Mouse (Mus musculus) cerebellum, postnatal 14 days (tissue): ENCODE measurements at regions not wholly inside any gene's neighbourhood (a gene's known extent, or its start where the extent isn't known, plus 50 kb on each side); places are given as distances from the start of the nearest gene placed in this dataset.

Experiments
- DNase-seq, 2 experiments: peaks; one replicate each; pipeline ENCODE4 v3.0.0; 2021; ENCODE audit warnings: mixed read lengths in 2 of 2

DNA sequence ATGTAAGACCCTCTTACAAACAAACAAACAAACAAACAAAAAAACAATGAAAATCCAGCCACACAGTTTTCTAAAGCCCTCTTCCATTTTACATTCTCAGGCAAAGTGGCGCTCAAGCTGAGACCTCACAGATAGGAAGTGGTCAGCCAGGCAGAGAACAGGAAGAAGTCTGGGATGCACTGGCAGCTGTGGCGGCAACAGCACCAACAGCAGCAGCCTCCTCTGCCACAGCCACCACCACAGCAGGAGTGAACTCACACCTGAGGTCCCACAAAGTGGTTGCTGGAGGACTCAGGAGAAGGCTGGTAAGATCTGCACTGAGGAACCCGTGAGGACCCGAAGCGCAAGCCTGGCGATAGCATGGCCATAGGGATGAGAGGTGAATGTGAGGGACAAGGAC, 156.3 kb downstream of the Grm4 start:
- DNase-seq = no peak

DNA sequence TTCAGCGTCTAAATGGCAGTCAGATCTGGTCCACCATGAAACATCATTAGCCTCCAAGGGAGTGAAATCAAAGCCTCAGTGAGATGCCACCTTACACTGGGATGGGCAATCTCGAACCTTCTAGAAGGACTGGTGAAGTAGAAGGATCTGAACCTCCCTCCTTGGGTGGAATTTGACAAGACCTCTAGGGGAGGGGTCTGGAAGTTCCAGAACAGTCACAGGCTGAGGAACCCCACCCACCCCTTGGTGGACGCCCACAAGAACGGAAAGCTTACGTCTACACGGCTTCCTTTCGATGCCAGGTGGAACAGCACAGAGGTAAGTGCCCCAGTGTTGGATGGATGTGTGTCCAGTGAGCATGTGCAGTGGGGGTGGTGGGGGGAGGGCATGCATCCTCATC, 156.9 kb downstream of the Grm4 start:
- DNase-seq = no peak

DNA sequence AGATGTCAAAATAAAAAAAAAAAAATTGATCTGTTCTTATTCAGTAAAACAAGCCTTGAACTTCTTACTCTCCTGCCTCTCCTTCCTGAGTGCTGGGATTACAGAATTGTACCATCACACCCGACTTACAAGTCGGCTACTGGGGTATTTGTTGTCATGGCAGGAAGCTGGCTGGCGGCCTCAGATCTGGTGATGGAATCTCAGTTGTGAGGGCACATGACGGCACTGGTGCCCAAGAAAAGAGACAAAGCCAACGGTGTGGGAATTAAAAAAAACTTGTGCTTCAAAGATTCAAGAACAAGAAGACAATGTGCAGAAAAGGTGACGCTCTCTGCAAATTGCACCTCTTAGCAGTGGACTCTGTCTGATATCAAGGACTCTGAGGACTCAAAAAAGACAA, 157.3 kb downstream of the Grm4 start:
- DNase-seq = no peak

DNA sequence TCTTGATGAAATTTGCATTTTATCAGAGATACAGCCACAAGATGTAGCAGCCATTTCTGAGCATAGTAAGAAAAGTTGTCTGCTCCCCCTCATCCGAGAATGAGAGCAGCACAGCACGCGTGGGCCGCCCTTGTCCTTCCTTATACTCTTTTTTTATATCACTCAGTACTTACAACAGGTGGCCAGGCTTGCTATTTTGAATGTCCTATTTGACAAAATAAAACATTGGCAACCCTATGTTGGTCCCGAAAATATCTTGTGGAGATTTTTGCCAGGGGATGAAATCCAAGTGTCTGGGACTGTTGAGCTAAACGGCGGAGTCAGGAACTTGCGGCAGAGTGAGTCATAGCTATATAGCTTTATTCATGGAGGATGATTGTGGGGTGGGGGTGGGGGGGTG, 158.0 kb upstream of the Lemd2 start:
- DNase-seq = no peak

DNA sequence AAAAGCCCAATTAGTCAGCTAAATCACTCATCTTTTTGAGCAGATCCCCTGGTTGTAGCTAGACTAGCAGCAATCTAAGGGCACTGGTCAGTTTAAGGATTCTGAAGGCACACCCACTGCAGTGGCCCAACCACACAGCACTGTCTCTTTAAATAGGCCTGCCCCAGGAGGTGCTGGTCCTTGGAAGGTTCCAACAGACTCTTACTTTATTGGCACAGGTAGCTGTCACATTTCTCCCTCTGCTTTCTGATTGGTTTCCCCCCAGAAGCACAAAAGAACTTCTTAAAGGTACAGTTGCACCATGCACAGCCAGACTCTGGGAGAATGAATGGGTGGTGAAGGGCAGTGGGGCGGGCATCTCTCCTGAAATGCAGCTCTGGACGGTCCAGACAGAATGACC, 157.1 kb upstream of the Lemd2 start:
- DNase-seq = peak; percentile 22 to 44

DNA sequence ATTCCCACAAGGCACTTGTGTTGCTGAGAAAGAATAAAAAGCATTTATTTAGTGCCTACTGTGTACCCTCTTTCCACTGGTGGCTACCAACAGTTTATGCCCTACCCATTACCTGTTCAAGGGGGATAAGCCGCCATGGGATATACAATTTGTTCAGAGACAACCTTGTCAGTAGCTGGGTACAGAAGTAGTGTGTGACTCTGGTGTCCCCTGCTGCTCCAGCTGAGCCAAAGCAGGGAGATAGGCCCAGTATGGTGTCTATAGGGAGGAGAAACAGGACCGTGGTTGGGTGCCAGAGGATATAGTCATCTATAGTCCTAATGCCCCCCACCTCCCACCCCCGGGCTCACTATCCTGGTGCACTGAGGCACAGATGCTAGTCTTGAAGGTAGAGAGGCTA, 152.6 kb upstream of the Lemd2 start:
- no peak for DNase-seq

DNA sequence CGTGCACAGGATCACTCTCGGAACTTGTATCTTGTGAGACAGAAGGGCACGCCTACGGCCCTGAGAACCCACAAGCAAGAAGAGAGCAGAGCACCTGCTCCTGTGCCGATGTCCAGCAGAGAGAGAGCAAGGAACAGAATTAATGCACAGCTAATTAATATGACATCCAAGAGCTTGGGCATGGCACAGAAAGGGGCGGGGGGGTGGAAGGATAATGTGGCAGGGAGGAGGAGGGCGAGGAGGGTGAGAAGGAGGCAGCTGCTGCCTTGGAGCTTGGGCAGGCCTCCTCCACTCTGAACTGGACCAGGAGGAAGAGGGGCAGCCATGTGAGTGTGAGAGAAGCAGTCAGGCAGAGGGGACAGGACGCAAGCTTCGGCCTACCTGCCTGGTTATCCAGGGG, 151.4 kb upstream of the Lemd2 start:
- DNase-seq = peak; percentile 27 to 50

DNA sequence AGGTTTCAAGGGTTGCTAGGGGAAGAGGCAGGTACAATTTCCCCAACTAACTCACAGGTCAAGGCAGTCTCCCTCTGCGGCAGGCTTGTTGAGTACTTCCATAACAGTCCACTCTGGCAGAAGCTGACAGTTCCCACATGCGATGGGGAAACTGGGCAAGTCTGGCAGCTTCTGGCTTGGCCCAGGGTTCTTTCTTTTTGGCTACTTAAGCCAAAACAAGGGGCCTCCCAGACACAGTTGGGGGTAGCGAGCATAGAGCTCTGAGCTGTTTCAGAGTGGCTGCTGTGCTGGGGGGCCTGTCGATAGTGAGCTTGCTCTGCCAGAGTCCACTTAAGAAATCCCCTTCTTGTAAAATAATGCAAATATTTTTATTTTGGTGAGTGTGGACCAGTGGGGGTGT, 150.8 kb upstream of the Lemd2 start:
- peak; percentile 34 to 41 for DNase-seq

DNA sequence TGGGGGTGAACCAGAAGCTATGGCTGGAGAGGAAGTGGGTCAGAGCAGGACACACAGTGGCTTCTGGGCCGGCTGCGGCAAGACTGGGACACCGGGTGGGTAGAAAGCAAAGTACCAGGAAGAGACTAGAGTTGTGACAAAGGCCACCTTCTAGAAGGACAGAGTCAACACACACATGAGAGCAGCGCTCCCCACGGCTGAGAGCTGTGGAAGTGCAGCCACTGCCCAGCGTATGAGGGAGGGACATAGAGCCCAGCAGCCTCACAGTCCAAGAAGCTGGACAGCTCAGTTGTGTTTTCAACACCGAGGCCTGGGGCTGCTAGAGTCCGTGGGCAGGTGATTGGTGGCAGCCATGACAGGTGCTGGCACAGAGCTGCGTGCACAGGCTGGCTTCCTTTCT, 145.6 kb upstream of the Lemd2 start:
- DNase-seq = no peak

DNA sequence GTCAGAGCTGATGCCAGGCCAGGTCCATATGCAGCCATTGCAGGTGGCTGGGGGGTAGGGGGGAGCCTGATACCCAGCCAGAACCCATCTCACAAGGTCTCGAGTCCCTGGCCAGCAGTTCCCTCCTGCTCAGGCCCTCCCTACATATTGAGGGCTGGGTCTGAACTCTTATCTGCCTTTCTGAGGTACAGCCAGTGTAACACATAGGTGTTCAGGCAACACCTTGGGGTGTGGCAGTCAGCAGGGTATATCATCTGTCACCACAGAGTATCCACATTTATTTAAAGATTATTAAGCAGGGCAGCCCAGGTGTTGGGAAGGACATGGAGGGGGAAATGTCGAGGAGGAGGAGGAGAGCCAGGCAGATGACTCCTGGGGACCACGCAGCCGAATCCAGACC, 145.2 kb upstream of the Lemd2 start:
- DNase-seq = peak in 1 of 2 experiments; percentile 18

DNA sequence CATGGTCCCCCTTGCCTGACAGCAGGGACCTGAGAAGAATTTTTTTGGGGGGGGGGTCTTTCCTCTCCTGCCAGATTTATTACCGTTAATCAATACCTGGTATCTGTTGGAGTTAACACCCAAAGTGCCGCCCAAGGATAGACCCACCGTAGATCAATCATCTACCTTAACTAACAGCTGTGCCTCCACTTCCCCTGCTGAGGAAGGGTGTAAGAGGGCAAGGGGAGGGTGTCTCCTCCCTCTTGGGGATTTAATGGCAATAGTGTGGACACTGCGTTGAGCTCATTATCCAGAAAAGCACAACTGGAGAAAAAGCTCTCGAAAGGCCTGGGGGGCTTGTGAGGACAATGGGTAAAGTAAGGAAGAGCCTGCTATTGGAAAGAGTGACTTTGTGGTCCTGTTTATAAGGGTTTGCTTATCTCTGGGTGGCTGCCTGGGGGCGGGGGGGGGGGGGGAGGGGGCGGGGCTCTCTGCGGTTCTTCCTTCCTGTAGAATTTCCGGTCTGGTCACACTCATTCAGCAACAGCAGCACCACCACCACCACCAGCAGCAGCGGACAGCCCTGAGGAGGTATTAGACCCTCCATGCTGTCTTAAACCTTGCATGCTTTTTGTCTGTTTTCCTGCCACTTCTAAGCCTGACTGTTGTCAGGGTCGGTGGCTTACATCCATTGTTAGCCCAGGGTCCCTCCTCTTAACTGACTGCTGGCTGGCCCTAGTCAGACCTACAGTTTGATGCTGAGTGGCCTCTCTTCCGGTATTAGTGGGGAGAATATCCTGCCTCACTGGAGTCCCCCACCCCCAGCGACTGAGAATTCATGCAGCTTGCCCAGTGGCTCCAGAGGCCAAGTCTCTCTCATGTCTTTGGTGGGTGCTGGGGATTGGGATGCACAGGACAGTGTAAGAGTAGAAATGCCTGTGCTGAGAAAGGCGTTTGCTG, 138.0 kb upstream of the Lemd2 start:
- DNase-seq = no peak

DNA sequence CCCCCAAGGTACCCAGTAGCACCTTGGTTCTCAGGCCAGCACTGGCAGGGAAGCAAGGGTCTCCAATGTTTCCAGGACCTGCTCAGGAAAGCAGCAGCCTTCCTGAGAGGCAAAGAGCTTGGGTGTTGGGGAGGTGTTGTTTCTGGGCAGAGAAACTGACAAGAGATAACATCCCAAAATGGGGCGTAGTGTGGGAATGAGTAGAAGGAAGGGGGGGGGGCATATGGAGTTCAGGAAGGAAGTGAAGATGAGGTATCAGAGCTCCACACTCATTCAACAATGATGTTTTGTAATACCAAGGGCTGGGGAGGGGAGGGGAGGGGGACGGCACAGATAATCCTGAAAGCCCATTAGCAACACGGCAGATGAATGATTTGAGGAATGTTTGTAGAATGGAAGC, 135.6 kb upstream of the Lemd2 start:
- no peak for DNase-seq

DNA sequence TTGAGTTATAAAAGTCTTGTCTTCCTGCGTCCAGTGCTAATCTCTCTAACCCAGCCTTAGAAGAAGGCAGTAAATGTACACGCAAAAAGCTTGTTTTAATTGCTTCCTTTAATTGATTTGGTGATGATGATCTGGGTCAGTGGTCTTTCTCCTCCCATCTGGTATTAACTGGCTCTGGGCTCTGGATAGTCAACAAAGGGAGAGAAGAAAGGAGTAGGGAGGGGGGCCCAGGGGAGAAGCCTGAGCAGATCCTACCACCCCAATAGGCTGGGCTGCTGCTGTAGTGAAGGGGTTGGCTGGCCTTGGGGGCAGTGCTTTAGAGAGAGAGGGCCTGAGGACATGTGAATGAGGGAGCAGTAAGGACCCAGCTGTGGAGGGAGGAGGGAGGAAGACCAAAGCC, 135.0 kb upstream of the Lemd2 start:
- no peak for DNase-seq

DNA sequence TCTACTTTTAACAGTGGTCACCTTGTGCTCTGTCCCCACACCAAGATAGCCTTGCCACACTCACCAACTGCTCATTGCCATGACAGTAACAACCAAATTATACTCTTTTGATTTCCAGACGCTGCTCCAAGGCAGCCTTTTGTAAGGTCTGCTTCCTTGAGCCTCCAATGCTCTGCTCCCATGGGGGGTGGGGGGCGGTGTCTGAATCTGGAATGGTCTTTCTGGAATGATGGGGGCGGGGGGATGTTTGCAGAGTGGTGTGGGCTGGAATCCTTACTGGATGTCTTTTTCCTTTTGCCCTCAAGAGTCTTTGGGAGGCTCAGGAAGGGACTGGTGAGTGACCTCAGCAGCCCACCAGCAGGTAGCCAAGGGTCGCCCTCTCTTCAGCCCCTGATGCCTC, 131.4 kb upstream of the Lemd2 start:
- no peak for DNase-seq

DNA sequence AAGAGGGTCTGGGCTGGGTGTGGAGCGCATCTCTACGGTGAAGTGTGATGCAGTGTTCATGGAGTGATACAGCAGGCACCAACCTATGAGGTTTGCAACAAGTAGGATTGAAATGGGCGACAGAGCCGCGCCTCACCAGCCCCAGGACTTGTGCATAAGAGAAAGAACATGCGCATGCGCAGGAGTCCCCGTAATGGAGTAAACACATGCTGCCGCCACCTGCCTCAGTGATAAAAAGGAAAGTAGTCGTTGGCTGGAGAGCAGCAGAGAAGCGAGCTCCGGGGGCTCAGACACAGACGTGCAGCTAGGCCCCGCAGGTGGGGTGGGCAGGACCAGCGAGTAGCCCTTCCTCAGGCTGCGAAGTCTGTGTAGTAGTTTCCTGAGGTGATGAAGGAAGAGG, 129.3 kb upstream of the Lemd2 start:
- no peak for DNase-seq

DNA sequence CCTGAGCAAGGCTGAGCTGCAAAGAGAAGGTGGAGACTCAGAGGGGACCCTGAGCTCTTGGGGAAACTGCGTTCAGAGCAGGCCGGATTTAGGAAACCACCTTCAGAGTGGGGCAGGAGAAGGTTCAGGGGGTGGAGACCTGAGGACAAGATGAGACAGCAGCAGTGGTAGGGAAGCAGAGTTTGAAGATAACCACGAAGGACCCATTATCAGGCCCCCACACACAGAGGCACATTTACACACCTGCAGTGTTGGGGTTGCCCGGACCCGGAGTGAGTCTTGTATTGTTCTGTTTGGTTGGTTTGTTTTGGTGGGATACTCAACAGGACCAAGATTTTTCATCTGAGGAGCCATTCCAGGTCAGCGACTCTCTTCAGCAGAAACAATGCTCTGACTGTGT, 128.9 kb upstream of the Lemd2 start:
- DNase-seq = no peak

DNA sequence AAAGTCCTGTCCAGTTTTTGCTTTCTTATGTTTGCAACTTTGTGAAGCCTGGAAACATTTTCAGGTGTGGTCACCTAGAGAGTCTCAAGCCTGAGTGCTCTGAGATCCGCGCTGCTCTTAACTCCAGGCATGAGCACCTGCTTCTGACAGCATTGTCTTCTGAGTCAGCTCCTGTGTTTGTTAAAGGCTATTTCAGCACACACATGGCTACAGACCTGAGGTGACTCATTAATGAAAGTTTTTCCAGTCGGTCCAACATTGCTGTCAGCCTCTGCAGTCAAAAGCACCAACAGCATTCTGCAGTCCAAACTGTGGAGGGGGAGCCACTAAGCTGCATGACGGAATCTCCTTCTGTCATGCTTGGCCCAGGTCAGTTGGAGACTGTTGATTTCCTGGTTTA, 127.8 kb upstream of the Lemd2 start:
- peak in 1 of 2 experiments; percentile 30 for DNase-seq

DNA sequence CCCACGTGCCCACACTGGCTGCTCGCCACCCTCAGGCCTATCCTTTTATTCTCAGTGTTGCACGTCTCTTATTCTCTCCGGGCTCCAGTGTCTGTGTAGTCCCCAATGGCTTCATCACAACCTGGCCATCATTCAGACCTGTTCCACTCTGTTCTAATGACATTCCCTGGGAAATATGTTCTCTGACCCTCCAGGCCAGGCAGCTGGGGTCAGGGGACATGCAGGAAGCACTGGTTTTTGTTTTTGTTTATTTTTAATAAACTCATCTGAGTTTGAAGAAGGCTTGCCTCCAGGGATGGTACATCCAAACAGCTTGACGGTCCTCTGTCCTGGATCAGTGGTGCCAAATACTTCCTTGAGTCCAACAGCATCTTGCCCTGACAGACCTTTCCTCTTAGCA, 127.4 kb upstream of the Lemd2 start:
- DNase-seq = peak; percentile 19 to 31

DNA sequence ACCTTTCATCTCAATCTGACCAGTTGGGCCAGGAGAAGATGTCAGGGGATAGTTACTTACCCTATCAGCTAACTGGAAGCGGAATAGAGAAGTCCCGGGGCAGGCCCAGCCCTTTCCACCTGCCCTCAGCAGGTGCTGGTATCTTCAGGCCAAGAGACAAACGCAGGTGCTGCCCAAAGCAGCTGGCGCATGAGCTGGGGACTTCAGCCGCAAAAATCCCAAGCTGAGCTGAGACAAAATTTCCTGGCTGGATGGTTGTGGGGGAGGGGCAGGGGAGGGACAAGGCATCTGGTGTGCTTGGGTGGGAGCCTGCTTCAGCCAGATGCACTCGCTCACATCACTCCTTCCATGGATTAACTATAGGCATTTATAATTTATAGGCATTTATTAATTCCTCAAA, 125.5 kb upstream of the Lemd2 start:
- peak; percentile 75 to 88 for DNase-seq

DNA sequence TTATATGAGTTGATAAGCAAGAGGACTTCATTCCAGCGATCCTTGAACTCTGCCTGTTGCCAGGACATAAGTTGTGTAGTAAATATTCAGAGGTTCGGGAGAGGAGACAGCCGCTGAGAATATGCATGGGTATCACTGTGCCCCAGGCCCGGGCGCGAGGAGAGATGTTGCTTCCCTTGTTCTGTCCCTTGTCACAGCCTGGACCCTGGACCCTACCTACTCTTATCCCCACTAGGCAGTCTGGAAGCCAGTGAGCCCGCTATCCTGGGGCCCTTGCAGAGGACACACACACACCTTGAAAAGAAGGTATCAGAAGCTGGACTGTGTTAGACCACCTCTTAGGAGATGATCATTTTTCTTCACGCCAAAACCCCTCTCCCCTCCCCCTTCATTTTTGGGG, 124.9 kb upstream of the Lemd2 start:
- peak; percentile 22 to 34 for DNase-seq

DNA sequence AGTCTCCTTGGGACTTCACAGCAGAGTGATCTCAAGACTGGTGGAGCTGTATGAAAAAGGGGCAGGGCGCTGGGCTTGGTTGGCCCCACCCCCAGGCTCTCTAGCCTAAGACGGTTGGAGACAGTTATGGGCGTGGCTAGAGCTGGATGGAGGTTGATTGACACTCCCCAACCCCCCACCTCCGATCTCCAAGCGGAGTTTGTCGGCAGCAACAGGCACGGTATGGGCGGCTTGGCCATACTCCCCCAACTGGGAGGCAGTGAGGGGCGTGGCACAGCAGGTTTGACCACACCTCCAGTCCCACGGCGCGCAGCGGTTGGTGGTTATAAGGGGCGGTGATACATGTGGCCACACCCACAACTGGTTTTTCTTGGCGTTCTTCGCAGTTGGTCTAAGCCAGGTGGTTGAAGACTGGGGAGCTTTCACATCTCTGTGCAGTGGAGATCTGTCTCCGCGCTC, 120.8 kb upstream of the Lemd2 start:
- DNase-seq = peak; percentile 58 to 78

DNA sequence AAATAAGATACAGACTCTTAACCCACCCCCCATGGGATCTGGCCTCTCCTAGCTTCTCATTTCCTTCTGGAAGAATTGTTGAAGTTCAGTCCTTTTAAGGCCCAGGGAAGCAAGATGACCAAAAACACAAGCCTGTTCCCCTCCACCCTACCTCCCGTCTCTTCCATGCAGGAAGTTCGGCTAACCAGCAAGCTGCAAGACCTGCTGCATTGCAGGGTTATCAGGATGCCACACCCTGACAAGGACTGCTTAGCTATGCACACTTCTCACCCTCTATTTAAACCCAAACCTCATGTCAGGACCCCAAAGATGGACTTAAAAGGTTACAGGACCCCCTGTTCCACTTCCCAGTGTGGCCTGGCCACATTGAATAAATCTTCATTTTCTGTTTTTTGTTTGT, 119.2 kb upstream of the Lemd2 start:
- DNase-seq = no peak

DNA sequence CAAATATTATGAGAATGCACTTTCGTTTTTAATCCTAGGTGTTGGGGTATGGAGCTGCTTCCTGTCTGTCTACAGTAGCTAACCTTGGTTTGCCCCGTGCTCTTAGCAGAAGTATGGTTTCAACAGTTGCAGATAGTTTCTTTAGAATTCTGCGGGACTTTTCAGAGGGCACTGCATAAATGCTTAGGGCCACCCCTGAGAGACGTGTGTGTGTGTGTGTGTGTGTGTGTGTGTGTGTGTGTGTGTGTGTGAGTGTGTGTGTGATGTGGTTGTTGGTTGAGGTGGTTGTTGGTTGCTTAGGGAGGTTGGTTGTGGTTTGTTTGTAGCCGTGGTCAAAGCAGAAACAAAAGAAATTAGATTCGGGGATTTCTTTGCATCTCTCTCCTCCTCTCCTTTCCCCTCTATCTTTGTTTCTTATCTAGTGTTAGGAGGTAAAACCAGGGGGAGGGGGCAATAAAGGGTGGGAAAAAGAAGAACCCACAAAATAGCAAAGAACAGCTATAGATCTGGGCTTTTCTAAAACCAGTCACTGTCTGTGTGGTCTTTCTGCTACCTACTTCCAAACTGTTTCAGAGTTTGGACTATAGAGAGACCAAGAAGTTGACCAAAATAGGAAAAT, 118.7 kb upstream of the Lemd2 start:
- DNase-seq = no peak

DNA sequence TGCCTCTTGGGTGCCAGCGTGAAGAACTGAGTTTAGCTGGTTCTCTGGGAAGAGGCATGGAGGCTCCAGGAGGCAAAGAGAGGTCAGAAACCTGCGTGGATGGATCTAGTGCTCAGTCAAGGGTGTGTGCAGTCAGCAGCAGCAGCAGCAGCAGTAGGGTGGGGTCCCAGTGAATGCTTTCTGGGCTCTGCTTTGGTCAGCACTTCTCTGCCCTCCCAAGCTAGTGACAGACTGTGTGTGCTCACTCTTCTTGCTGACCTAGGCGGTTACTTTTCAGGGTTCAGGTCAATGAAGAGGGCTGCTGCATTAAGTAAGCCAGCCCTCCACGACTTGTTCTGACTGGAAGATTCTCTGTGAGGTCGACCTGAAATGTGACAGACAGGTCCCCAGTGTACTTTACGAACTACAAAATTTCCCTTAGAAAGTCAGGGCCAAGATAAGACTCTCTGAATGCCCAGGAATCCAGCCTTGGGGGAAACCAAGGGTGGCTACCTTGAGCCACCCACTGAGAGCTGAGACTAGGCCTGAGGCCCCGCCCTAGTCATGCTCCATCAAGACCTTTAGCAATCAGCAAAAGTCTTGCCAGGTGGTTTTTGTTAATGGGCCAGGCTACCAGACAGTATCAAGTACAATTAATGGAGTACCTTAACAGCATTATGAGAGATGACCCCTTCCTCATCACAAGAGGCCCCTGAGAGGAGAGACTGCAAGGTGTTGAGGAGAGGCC, 114.9 kb upstream of the Lemd2 start:
- no peak for DNase-seq
